Mouse (Mus musculus) spleen, postnatal 4 days (tissue): ENCODE results near the gene Rbms3.

Experiments used
- DNase-seq, 2 experiments: peaks; one replicate each; pipeline ENCODE4 v3.0.0; 2022; ENCODE audit warnings: low spot score in 2 of 2

The Rbms3 gene

DNA sequence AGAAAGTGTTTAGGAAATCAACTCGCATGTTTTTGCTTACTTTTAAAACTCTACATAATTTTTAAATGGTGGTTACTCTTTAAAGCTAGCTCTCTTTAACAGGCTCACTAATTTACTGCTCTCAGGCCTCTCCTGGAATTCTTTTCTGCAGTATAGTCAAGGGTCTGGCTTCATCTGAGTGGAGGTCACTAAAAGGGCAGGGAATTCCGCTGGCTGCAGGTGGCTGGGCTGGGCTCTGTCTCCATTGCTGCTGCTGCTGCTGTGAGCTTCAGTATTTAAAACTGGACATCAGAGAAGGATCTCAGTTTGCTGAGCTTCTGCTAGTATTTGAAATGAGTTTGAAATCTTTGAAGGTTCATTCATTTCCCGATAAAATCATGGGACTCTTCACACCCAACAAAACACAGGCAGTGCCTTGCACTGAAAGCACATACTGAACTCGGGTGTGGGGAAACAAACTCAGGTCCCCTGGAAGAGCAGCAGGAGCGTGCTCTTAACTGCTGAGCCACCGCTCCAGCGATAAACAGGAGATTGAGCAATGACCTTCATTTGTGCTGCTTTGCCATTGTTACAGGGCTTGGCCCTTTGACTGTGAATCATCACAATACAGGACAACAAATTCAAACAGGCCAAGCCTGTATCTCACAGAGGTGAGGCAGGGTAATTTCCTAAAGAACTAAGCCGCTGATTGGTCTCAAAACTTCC lies 990.0 kb downstream of the Rbms3 start:
- DNase-seq = no peak

DNA sequence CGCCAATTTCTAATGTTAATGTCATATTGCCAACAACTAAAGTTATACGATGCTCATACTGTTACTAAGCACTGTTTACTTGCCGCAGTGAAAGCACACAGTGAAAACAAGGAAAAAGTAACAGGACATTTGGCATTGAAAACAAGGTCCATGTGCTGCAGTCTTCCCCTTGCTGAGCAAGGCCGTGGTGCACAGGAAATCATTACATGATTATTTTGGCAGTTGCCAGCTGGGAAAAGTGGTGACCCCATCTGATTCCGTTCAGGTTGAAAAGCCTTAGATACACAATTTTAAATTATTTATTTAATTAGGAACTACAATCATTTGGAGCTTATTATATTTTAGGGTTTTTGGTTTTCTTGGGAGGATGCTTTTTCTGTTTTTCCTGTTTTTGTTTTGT lies 995.9 kb downstream of the Rbms3 start:
- DNase-seq = no peak

DNA sequence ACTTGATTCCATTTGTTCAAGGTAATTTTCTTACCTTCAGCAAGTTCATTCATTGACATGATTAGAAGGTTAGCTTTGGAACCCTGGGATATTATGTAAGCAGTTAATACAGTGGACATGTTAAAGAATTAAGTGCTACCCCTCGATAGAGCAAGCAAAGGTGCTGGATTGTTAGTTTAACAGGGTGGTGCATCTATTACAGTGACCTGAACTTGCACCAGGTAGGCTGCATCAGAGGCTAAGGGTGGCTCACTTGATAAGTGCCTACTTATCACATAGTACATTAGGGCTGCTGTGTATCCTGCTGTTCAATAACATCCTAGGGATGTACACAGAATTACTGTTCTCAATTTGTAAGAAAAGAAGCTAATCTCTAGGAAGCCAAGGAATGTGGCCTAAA lies 996.6 kb downstream of the Rbms3 start:
- DNase-seq = no peak

DNA sequence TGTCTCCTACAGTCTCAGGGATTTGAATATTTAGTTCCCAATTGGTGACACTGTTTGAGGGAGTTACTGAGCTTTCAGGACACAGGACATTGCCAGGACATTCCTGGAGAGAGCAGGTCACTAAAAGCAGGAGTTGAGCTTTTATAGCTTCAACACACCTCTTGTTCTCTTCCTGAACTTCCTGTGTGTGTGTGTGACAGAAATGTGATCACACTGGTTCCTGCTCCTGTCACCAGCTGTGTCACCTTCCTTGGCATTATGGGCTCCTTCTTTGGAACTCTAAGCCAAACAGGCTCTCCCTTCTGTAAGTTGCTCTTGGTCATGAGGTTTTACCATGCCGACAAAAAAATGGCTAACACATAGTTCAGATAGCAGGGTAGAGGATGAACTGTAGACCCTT lies 997.9 kb downstream of the Rbms3 start:
- no peak for DNase-seq

DNA sequence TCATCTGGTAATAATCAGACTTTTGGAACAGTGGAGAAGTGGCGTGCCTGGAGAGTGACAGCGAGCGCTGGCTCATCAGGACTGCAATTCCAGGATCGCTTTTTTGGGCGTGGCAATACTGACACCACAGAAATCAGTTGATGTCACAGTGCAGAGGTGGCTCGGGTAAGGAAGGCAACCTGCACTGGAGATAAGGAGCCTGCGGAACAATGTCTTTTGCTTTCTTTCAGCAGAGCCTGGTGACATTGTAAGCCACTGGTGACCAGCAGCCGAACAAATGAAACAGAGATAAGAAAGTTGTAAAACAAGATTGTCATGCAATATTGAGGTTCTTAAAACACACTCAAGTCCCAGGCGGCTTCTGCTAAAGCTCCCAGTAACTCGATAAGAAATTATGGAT lies 998.9 kb downstream of the Rbms3 start:
- DNase-seq = no peak

DNA sequence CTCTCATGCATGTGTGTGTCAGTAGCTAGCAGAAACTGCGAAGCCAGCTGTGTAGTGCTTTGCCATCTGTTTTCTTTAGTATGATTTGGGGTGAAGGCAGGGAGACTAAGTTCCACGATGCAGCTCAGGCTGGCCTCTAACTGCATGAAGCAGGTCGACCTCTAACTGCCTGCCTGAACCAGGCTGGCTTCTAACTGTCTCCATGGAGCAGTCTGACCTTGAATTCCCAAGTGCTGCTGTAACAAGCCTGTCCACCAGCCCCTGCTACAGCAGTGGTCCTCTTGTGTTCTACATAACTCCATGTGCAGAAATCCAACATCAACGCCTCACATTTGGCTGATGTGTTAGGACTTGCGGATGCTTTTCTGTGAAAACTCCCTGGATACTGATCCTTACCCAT lies 1009.3 kb downstream of the Rbms3 start:
- DNase-seq = no peak

DNA sequence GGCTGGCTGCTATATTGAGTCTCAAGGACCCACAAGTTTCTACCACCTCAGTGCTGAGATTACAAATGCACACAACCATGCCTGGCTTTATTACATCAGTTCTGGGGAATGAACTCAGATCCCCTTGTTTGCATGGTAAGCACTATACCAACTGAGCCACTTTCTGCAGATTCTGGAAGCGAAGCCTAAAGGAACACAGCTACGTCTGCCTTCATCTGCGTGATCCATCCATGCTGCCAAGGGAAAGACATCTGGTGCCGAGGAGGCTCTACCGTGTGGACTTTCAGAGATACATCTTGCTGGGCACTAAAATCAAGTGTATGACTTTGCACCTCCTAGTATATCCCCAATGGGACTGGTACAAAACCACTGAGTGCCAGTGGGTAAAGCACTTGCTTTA lies 1010.8 kb downstream of the Rbms3 start:
- DNase-seq = no peak

DNA sequence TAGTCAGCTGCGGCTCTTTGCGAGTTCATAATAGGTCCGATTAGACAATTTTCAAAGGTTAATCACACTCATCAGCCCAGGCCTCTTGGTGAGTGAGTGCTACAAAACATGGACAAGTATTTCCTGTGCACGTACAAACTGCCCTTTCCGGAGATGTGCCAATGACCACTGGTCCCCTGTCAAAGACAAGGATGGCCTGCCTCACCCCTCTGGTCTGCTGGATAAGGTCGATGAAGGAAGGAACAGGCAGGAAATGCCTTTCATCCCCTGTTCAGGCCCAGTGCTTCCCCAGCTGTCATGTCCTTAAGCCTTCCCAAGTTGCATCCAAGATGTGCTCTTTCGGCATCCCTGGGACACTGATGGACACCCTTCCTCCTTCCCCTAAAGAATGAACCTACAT lies 1016.4 kb downstream of the Rbms3 start:
- DNase-seq = no peak

DNA sequence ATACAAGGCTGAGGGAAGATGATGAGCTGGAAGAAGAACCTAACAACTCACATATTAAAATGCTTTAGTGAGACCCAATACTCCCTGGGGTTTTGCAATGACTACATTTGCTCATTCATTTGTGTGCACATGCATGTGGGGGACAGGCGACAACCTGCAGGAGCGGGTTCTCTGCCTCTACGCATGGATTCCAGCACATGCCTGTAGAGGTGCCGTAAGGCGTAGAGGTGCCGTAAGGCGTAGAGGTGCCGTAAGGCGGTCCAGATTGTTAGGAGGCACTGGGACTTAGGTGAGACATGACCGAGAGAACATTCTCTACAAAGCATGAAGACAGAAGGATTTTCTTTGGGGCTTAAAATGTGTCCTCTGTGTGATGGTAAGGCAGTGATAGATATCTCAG lies 1033.7 kb downstream of the Rbms3 start:
- DNase-seq = no peak

DNA sequence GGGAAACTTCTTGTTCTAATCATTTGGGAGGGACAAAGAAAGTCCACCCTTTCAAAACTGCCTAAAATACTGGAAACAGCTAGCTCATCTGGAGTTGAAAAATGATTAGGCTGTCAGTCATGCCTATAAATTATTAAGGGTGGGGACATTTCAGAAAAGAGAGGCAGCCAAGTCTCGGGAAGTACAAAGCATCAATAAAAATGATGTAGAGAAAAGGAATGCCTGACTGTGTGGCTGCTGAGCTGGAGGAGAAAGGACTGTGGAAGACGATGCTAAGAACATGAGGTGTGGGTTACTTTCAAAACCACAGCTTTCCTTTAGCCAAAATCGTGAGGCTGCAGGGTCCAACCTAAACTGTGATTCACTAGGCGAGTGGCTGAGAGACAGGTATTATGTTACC lies 1037.2 kb downstream of the Rbms3 start:
- DNase-seq = no peak

DNA sequence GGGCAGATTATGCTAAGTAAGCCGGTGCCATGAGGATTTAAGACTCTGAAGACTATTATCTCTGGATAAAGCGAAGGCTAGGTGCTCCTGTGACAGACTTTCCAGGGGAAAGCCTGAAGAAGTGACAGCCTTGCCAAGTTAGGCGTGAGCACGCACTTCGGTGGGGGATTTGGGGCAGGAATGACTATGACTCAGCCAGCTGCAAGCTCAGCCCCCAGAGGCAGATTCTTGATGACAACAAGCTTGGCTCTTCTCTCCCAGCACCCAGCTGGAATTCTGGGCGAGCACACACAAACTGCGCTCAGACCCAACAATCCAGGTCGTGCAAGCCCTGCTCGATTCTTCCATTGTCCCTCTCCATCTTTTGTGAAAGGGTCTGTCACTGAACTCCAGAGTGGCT lies 1038.6 kb downstream of the Rbms3 start:
- no peak for DNase-seq

DNA sequence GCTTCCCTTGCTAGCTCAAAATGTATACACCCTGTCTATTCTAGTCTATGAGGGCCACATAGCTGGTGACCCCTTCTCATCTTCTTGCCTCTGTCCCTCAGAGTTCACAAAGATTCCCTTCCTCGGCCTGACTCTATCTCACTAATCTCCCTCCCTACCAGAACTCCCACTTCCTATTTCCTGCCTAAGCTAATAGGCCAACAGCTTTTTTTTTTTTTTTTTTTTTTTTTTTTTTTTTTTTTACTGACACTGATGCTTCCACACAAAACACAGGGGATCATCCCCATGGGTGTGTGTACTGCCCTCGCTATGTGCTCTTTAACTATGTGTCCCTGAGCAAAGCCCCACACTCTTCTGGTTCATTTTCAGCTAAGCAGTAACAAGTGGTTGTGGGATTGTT lies 1060.0 kb downstream of the Rbms3 start:
- DNase-seq = no peak

DNA sequence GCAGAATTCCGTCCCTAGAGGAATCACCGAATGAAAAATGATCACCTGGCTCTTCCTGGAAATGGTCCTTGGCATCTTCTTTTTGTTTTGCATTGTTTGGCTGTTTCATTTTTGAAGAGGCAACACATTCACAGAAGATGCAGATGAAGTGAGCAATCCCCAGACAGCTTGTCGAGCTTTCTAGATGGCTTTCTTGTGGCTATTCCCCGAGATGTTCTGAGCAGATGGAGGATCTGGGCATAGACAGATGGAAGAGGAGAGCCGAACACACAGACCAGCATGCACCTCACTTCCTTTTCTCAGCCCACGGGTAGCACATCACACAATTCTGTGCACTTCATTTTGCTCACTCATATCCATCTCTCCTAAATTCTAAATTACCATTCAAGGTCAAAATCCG lies 1063.0 kb downstream of the Rbms3 start:
- no peak for DNase-seq

DNA sequence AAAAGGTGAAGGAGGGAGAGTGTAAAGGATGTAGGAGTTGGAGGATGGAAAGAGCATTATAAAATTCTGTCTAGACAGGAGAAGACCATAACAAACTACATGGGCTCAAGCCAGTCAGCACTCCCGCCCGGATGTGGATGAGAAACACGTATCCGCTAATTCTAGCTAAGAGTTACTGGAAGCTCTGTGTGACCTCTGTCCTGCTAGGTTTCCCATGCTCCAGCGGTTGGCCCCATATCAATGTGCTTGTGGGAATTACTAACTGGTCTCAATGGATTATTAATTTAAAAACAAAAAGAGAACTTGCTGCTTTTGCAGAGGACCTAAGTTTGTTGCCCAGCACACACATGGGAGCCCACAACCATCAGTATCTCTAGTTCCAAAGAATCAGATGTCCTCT lies 1071.9 kb downstream of the Rbms3 start:
- DNase-seq = no peak

DNA sequence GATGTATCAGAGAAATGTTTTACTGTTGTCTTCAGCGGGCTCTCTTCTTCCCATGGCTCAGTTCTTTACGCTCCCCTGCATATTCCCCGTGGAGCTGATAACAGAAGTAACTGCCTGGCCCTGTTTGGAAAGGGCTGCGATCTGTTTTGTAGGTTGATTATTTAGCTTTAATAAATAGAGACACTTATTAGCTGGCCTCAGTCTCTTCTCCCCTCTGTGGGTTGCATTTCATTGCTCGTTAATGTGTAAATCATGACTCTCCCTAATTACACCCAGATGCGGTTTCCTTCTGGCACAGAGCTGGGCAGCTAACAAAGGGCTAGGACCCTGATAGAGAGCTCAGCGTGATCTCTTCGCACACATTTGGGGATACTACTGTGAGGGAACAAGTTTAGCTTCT lies 1073.1 kb downstream of the Rbms3 start:
- no peak for DNase-seq

DNA sequence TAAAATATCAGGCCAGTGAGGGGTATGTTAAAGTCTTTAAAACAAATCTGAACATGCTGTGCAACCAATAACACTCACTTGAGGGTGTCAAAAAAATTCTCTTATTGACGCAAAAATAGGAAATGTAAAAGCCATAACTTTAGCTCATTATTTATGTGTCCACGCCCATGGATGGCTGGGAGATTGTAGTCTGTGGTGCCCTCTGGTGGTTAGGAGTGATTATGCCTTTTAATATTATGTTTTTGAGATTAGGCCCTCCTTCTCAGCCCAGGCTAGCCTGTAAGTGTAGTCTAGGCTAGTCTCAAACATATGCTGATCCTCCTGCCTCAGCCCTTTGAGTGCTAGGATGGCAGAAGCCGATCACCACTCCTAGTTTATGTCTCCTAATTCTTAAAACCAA lies 1076.5 kb downstream of the Rbms3 start:
- DNase-seq = no peak

DNA sequence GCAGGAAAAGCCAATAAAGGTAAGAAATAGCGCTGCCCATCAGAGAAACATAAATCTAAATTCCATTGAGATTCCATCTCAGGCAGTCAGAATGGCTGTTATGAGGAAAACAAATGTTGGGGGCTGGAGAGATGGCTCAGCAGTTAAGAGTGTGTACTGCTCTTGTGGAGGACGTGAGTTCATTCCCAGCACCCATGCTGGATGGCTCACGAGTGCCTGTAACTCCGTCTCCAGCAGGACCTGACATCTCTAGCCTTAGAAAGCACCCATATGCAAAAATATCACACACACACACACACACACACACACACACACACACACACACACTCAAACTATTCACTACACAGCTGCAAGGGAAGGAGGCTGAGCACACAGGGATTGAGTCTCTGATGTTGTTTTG lies 1083.6 kb downstream of the Rbms3 start:
- DNase-seq = no peak

DNA sequence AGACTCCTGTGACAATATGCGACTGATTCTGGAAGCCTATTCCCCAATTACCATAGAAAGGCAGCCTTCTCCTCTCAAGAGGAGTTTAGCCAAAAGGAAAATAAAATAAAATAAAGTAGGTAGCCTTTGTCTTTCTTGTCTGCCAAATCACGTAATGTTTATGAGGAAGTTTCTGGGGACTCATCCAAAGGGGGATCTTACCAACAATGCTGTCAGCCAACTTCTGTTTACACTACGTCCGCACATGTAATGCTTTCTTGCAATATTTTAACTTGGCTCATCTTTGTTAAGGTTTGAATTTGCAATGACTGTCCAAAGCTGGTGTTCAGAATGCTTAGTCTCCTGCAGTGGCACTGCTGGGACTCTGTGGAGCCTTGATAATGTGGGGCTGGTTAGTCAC lies 1086.9 kb downstream of the Rbms3 start:
- no peak for DNase-seq

DNA sequence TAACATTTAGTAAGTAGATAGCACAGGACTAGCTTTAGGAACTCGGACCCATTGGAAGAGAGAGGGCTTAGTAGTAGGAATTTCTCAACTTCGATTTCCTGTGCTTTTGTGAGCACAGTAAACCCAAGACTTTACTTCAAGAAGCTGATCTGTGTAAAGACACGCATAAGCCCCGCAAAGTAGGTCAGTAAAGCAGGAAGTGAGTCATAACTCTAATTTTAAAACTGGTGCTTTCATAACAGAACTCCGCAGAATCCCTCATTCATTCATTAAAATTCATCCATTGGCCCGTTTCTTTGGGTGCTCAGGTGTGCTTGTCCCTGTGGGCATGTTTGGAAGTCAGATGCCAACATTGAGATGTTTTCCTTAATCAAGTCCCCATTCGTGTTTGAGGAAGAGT lies 1087.7 kb downstream of the Rbms3 start:
- DNase-seq = no peak

DNA sequence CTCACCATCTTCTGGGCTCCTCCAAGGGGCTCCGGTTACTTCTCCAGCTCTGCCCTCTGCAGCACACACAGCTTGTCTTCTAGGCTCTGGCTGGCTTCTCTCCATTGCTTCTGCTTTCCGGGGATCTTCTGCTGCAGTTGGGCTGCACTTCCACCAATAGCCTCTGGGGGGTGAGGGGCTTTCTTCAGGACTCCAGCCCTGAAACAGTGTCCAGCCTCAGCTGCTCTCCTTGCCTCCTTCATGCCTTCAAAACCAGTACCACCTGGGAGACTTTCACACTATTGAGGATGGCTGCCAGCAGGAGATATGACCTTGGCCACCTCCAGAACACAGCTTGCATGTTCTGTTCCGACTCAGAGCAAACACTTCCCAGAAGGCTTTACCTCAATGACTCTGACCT lies 1094.0 kb downstream of the Rbms3 start:
- no peak for DNase-seq

DNA sequence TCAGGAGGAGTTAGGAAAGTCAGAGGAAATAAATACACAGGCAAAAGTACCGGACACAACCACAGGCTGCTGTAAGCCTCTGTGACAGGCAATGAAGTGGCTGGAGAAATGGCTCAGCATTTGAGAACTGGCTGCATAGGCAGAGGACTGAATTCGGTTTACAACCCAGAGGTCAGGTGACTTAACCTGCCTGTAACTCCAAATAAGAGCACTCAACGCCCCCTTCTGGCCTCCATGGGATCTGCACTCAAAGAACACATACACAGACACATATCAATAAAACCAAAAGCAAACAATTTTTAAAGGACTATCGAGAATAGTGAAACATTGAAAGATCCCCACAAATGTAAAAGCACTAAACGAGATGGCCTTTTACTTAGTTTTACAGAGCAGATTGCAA lies 1096.3 kb downstream of the Rbms3 start:
- DNase-seq = no peak

DNA sequence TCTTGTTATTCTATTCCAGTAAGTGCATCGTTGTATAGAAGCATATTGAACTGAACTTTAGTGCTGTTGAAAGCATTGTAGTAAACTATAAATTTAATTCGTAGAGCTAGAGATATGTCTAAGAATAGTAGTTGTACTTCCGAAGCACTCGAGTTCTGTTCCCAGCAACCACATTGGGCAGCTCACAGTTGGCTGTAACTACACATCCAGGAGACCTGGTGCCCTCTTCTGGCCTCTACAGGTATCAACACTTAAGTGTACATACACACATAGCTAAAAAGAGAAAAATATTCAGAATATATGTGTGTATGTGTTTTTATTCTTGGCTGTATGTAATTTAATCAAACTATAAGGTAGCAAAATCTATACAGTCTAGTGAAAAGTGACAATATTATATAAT lies 1098.6 kb downstream of the Rbms3 start:
- no peak for DNase-seq

DNA sequence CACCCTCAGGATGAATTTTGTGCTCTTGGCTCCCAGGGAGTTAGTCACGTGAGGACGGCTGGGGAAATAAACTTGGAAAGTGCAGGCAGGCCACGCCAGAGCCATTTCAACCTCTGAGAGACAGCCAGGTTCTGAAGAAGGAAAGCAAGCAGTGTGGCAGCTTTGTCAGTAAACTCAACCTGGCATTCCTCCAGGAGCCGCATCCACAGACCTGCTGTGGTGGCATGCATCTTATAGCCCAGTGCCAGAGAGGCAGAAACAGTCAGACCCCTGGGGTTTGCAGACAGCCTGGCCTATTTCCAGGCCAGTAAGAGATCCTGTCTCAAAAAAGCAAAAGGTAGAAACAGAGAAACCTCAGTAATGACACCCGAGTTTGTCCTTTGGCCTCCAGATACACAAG lies 1105.3 kb downstream of the Rbms3 start:
- DNase-seq = no peak
